Mouse (Mus musculus): ENCODE data around the gene Cabin1.

Gene Cabin1

DNA sequence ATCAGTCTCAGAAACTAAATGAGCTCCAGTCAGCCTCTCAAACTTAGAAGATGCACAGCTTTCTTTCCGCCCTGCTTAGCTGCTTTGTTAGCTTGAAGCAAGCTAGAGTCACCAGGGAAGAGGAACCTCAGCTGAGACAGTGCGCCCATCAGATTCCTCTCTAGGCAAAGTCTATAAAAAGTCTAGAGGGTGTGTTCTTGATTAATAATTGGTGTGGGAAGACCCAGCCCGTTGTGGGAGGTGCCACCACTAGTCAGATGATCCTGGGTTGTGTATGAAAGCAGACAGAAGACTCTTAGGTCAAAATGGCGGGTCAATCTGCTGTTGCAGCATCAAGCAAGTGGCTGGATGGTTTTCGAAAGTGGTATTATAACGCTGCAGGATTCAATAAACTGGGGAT lies 2.7 kb upstream of the Cabin1 start:
- DNase-seq: peak; percentile 86

GRCm38 (mm10) chr10:75764519-75765473 lies 655 bp upstream of the Cabin1 start:
- DNase-seq: peak; percentile 81

- DNase-seq: no peak
Measured at GRCm38 (mm10) chr10:75762413-75762812, 1.7 kb downstream of the Cabin1 start.

DNA sequence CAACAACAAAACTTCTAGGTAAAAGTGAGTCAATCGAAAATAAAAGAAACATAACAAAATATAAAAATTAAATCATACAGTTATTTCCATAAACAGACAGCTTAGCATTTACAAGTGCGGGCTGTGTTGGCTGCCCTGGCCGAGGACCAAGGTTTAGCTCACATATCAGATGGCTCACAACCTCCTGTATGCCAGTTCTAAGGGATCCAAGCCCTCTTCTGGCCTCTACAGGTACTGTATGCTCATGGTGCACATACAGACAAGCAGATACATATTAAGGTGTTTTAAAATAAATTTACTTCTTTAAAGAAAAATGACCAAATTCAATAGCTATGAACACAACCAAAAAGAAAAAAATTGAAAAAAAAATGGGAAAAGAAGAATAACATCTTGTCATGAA lies 3.8 kb downstream of the Cabin1 start:
- DNase-seq: no peak

DNA sequence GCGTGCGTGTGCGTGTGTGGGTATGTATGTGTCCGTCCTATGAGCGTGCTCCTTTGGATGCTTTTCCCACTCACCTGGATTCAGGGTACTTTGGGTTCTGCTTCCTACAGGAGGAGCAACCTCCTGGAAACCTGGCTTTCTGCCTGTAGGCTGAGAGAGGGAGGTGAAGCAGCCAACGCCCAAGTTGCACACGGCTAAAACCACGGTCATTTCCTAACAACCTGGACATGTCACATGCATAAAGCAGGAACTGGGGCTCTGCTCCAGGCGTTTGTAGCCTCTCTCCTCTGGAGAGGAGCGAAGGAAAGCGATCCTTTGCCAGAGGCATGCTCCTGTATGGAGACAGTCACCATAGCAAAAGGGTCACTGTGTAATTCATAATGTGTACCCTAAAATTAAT lies 7.4 kb downstream of the Cabin1 start:
- DNase-seq: no peak

- peak; percentile 86 for DNase-seq
Measured at GRCm38 (mm10) chr10:75744017-75744416, 20.1 kb downstream of the Cabin1 start.

DNA sequence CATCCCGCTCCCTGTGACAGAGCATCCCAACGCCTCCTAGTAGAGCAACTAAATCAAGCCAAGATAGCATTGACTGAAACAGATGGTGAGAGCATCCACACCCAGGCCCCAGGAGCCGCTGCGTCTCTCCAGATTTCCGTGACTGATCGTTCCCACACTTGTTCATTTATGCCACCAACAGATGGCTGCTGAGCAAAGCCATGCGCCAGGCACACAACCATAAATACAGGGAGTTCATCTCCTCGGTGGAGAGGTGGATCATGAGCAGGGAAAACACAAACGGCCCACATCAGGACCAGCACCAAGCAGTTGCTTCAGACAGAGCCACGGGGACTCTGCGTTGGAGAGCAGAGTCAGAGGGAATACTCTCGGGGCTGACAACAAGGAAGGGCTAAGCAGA lies 20.8 kb downstream of the Cabin1 start:
- DNase-seq: no peak

GRCm38 (mm10) chr10:75740866-75741265 lies 23.3 kb downstream of the Cabin1 start:
- peak; percentile 35 for DNase-seq

- no peak for DNase-seq
Measured at GRCm38 (mm10) chr10:75725449-75725848, 38.7 kb downstream of the Cabin1 start.

GRCm38 (mm10) chr10:75720215-75720614 lies 43.9 kb downstream of the Cabin1 start:
- no peak for DNase-seq

GRCm38 (mm10) chr10:75714795-75715194 lies 49.3 kb downstream of the Cabin1 start:
- no peak for DNase-seq

GRCm38 (mm10) chr10:75713026-75713425 lies 51.1 kb downstream of the Cabin1 start:
- no peak for DNase-seq

DNA sequence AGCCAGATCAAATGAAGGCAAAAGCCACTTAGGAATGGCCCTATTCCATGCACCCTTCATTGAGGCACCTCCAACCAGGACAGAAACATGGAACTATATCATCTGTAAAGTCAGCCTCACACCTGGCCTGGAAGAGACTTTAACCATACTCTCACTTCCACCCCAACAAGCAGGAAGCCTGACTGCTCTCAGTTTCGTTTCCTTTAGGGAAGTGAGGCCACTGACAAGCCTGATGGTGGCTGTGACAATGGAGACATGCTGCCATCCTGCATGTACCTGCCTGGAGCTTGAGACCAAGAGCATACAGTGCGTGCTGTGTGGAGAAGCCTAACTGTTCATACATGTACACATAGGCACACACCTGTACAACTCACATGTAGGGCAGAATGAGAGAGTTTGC lies 53.9 kb downstream of the Cabin1 start:
- DNase-seq: no peak

GRCm38 (mm10) chr10:75709261-75709660 lies 54.9 kb downstream of the Cabin1 start:
- peak; percentile 42 for DNase-seq

DNA sequence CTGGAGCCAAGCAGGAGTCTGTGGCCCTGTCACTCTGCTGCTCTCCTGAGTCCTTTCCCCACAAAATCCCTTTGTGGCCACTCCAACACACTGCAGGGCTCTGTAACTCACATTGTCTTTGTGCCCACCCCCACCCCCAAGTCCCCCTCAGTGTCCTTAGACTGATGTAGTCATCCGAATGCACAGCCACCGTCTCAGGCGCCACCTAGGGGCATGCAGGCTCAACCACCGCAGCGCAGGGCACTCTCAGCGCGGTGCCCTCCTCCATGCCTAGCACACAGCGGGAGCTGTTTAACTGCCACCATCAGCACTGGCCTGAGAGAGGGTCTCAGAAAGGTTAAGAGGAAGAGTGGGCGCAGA lies 55.5 kb downstream of the Cabin1 start:
- DNase-seq: peak; percentile 20

- DNase-seq: peak; percentile 31
Measured at GRCm38 (mm10) chr10:75707901-75708632, 56.1 kb downstream of the Cabin1 start.

- no peak for DNase-seq
Measured at GRCm38 (mm10) chr10:75706632-75707216, 57.4 kb downstream of the Cabin1 start.

- peak; percentile 53 for DNase-seq
Measured at GRCm38 (mm10) chr10:75705681-75706400, 58.3 kb downstream of the Cabin1 start.

- DNase-seq: peak; percentile 51
Measured at GRCm38 (mm10) chr10:75704212-75705185, 59.6 kb downstream of the Cabin1 start.

DNA sequence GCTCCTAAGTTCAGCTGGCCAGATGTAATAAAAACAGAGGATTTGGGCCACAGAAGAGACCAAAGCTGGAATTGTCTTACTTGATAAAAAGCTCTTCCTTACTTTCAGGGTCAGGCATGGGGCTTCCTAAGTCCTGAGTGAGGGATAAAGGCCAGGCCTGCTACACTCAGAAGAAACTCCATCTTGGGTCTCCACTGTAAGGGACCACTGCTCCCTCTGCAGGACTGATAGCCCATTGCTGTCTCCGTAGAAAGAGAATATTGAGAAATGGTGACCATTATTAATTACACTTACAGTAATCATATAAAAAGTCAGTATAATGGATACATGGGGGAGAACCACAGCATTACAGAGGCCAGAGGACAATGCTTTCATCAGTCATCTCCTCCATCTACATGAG lies 60.6 kb downstream of the Cabin1 start:
- peak; percentile 34 for DNase-seq

- no peak for DNase-seq
Measured at GRCm38 (mm10) chr10:75702494-75702893, 61.6 kb downstream of the Cabin1 start.

DNA sequence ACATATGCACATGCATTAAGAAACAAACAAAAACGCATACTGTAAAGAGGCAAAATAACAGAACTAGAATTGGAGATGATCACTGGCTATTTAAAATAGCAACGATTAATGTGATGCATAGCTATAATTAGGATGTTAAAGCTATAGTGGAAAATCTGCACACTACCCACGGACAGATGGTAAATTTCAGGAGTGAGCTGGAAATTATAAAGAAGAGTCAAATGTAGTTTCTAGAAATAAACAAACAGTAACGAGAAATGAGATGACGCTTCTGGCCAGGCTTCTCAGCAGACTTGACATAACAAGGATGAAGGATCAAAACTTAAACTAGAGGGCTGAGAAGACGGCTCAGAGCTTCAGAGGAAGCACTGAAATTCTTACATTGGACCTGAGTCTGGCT lies 62.9 kb downstream of the Cabin1 start:
- DNase-seq: no peak
